Mouse (Mus musculus): Measurements from ENCODE around the gene Slc10a7. TPM values are rescaled to one million over a fixed set of nuclear protein-coding genes. Genes with fewer than 3 reads are reported as not detected.

Gene Slc10a7
- polyA plus RNA-seq, 1 experiment from 2014 or later = 19.7 TPM

DNA sequence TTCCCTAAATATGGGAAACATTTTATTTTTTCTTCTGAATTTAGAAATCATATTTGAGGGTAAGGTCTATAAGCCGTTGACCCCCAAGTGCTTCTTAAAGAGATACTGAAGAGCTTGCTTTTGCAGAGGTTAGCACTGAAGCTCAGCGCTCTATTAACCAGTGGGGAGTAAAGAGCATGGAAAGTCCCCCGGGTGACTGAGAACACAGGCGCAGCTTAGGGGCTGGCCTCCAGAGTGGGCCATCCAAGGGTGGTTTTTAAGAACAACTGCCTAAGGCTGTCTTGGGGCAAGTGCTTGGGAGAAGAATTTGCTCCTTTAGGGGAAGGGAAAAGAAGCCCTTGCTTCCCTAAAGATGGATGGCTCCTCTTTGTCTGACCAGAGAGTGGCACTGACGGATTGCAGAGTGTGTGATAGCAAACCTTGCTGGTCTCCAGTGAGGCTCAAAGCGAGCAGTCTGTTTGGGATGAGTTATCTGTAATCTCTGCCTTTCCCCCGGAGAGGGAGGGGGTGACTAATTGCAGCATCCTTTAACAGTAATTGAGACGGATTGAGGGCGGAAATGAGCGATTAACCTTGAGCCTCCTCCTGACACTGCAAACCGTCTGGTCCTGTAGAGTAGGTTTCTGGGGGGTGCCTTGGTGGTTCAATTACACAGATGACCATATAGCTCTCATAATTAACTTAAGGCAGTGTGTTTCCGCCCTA lies 115.7 kb downstream of the Slc10a7 start:
- Histone ChIP-seq H3K4me2 (replicated peaks) (no peak overlapping the region), H3K27ac (replicated peaks) (no peak overlapping the region), H3K9ac (no peak overlapping the region), H3K4me1 (peaks cover 10% of the 10 kb centered on the region; the same call in 1 of the 2 replicates), H3K4me3 (replicated peaks) (no peak overlapping the region), H3K36me3 (no peaks in the 10 kb centered on the region), H3K9me3 (replicated peaks) (no peaks in the 10 kb centered on the region), H3K27me3 (no peaks in the 10 kb centered on the region)
- no peak for ATAC-seq (ENCODE audit: insufficient number of reproducible peaks, low FRiP score, low TSS enrichment, low read depth)
- WGBS = 31% methylated on average over 12 of the region's 12 CpGs

DNA sequence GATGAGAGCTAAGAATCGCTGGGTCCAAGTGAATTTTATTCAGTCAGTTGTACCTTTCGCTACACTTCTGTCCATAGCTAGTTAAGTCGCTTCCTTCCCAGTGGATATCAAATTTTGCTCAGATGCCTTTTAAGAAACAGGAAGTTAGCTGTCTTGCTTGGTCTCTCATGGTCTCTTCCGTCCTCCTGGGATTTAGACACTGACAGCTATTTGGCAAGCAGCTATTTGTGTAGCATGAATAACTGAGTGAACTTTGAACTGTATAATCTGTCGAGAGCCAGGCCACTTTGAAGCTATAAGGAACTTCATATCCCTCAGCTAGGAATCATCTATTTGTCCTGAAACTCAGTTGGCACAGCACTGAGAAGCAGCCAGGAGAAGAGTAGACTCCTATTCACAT lies 117.5 kb downstream of the Slc10a7 start:
- 63% methylated on average over 5 of the region's 5 CpGs for WGBS
- Histone ChIP-seq H3K4me3 (replicated peaks) (no peak overlapping the region), H3K4me1 (peaks cover 19% of the 10 kb centered on the region), H3K9me3 (replicated peaks) (no peaks in the 10 kb centered on the region), H3K27ac (replicated peaks) (no peak overlapping the region), H3K4me2 (replicated peaks) (no peak overlapping the region), H3K9ac (no peak overlapping the region), H3K36me3 (no peaks in the 10 kb centered on the region), H3K27me3 (no peaks in the 10 kb centered on the region)
- ATAC-seq (ENCODE audit: insufficient number of reproducible peaks, low FRiP score, low TSS enrichment, low read depth) = no peak

DNA sequence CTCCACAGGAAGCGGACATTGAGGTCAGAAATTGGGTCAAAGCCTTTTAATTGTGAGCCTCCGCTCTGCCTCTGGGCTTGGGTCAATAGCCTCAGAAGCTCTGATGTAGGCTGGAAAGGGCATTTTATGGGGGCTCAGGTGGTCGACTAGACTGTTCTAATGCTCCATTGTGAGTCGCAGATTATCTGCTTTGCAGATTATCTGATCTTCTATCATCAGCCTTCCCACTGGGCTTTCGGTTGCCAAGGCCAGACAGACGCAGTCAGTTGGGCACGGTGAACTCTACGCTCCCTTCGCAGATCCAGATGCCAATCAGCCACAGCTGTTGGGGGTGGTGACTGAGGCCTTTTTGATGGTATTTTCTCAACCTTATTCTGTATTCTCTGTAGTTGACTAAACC lies 118.6 kb downstream of the Slc10a7 start:
- Histone ChIP-seq H3K4me1 (peaks cover 19% of the 10 kb centered on the region), H3K36me3 (no peaks in the 10 kb centered on the region), H3K9me3 (replicated peaks) (no peaks in the 10 kb centered on the region), H3K9ac (no peak overlapping the region), H3K27ac (replicated peaks) (no peak overlapping the region), H3K4me2 (replicated peaks) (no peak overlapping the region), H3K27me3 (no peaks in the 10 kb centered on the region), H3K4me3 (replicated peaks) (no peak overlapping the region)
- no peak for ATAC-seq (ENCODE audit: insufficient number of reproducible peaks, low FRiP score, low TSS enrichment, low read depth)
- WGBS = 58% methylated on average over 9 of the region's 9 CpGs

DNA sequence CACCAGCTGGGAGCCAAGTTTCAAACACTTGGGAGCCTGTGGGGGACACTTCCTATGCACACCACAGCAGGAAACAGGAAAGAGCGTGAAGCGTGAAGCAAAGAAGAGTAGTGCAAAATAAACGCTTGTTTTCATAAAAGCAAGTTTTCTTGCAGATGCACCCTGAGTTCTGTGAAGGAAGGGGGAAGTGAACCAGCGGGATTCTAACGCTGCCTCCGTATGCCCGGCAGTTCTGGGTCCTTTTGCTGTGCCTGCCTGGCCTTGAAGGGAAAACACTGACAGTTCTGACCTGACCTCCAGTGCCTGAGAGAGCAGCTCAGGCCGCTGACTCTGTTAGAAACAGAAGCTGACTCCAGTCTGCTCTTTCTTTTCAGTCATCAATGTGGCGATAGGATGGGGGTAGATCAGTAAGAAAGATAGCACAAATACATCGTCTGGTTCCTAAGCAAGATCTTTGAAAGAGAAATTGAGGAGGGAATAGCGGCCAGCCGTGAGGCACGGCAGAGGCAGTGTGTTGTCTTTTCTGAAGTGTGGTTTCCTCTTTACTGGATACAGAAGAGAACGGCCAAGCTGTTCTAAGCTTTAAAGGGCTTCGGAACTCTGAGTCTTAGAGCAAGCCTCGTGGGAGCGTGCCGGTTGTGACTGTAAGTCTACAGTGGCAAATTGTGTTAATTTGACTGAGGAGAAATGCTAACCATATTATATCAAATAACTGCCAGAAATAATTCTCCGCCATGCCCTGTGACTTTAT lies 121.4 kb downstream of the Slc10a7 start:
- H3K27me3 ChIP-seq = no peaks in the 10 kb centered on the region
- no peaks in the 10 kb centered on the region for H3K9me3 ChIP-seq (replicated peaks)
- peak overlapping the region; percentile 72 for H3K27ac ChIP-seq (replicated peaks)
- peaks cover 15% of the 10 kb centered on the region for H3K4me1 ChIP-seq
- no peak overlapping the region for H3K4me3 ChIP-seq (replicated peaks)
- no peak overlapping the region for H3K9ac ChIP-seq
- no peak for ATAC-seq (ENCODE audit: insufficient number of reproducible peaks, low FRiP score, low TSS enrichment, low read depth)
- no peaks in the 10 kb centered on the region for H3K36me3 ChIP-seq
- WGBS = 40% methylated on average over 19 of the region's 19 CpGs
- no peak overlapping the region for H3K4me2 ChIP-seq (replicated peaks)

DNA sequence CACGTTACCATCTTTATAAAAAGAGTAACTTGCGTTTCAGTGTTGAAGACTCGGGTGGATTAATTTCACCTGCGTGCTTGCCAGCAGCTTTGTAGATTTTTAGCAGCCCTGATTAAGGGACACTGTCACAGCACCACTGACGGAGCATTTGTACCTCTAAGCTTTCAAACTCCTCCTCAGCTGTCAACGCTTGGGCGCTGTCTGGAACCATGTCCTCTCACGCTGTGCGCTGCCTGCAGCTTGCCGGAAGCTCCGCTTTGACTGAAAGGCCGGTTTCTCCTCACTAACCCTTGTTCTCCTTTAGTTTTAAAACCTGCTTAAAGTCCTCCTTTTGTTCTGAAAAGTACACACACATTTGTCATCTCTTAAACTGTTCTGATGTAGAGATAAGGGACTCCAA lies 123.9 kb downstream of the Slc10a7 start:
- H3K27me3 ChIP-seq = no peaks in the 10 kb centered on the region
- H3K9me3 ChIP-seq (replicated peaks) = no peaks in the 10 kb centered on the region
- WGBS = 46% methylated on average over 12 of the region's 12 CpGs
- no peaks in the 10 kb centered on the region for H3K36me3 ChIP-seq
- no peak overlapping the region for H3K9ac ChIP-seq
- no peak overlapping the region for H3K4me2 ChIP-seq (replicated peaks)
- no peak overlapping the region for H3K27ac ChIP-seq (replicated peaks)
- peaks cover 15% of the 10 kb centered on the region for H3K4me1 ChIP-seq
- ATAC-seq (ENCODE audit: insufficient number of reproducible peaks, low FRiP score, low TSS enrichment, low read depth) = no peak
- no peak overlapping the region for H3K4me3 ChIP-seq (replicated peaks)

DNA sequence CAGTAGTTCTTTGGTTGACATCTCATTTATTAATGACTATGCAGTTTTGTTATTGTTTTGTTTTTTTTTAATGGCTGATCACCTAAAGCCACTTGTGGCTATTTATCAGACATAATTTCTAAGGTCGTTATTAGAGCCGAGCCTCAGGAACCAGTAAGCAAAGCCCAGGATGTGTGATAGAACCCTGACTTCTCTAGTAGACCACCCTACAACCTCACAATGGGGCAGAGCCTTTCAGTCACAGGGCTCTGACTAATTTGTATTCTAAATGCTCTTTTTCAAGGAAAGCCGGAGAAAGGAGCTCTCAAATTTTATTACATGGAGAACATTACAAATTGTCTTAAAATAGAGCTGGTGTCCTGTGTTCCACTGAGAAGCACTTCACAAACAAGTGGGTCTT lies 124.9 kb downstream of the Slc10a7 start:
- Histone ChIP-seq H3K27ac (replicated peaks) (no peak overlapping the region), H3K4me1 (peaks cover 15% of the 10 kb centered on the region), H3K9me3 (replicated peaks) (no peaks in the 10 kb centered on the region), H3K36me3 (no peaks in the 10 kb centered on the region), H3K4me2 (replicated peaks) (no peak overlapping the region), H3K4me3 (replicated peaks) (no peak overlapping the region), H3K9ac (no peak overlapping the region), H3K27me3 (no peaks in the 10 kb centered on the region)
- no peak for ATAC-seq (ENCODE audit: insufficient number of reproducible peaks, low FRiP score, low TSS enrichment, low read depth)
- 78% methylated on average over 3 of the region's 3 CpGs for WGBS

DNA sequence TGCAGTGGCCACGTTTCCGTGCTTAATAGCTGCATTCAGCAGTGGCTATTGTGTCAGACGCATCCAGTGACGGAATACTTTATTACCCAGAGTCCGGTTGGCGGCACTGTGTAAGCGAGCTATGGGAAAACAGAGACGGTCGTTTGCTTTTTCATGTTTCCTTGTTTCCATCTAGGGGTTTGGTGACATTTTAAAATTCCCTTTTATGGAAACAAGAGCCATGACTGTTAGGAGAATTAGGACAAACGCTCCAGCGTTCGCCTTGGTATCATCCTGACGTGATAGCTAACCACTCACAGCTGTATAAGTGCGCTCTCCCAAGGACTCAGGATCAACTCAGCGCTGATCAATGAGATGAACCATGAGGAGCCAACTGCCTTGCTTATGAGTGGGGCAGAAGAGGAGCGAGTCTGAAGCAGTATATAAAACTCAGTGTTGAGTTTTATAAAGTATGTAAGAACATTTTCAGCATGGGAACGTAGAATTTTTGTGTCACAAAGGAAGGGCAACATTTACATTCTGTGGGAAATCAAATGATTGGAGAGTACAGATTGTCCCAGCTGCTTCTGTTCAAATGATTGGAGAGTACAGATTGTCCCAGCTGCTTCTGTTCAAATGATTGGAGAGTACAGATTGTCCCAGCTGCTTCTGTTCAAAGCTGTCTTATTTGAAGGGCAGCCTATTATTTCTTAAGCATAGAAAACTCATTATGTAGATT lies 125.5 kb downstream of the Slc10a7 start:
- no peak for ATAC-seq (ENCODE audit: insufficient number of reproducible peaks, low FRiP score, low TSS enrichment, low read depth)
- 49% methylated on average over 17 of the region's 17 CpGs for whole genome bisulfite sequencing
- H3K27ac ChIP-seq (replicated peaks) = no peak overlapping the region

DNA sequence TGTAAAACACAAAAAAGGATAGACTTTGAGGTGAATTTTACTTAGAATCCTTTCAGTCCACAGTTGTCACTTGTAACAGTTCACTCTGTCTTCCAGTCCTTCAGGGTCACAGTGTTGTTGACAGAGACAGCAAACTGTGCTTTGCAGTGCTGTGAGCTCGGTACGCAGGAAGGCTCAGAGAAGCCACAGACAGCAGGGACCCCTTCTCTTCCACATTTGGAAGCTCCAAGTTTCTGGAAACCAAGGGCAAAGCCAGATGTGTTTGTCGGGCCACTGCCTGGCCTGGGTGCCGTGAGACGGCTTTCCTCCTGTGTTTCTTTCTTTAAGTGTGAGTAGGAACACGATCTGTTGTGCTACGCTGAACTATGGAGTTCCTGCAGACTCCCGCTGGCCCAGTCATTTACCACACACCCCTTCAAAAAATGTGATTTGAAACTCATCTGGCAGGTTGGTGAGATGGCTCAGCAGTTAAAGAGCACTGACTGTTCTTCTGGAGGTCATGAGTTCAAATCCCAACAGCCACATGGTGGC lies 126.2 kb downstream of the Slc10a7 start:
- WGBS = 62% methylated on average over 8 of the region's 8 CpGs
- no peaks in the 10 kb centered on the region for H3K27me3 ChIP-seq
- no peak overlapping the region; the same call in 1 of the 2 replicates for H3K27ac ChIP-seq (replicated peaks)
- H3K4me2 ChIP-seq (replicated peaks) = no peak overlapping the region
- H3K4me1 ChIP-seq = peaks cover 5% of the 10 kb centered on the region
- H3K36me3 ChIP-seq = no peaks in the 10 kb centered on the region
- no peak overlapping the region for H3K4me3 ChIP-seq (replicated peaks)
- no peak overlapping the region for H3K9ac ChIP-seq
- no peaks in the 10 kb centered on the region for H3K9me3 ChIP-seq (replicated peaks)
- no peak for ATAC-seq (ENCODE audit: insufficient number of reproducible peaks, low FRiP score, low TSS enrichment, low read depth)

More for the DNA sequence above, 125.5 kb downstream of the Slc10a7 start:
- no peak overlapping the region for H3K9ac ChIP-seq
- no peaks in the 10 kb centered on the region for H3K27me3 ChIP-seq
- H3K36me3 ChIP-seq = no peaks in the 10 kb centered on the region
- no peak overlapping the region for H3K4me3 ChIP-seq (replicated peaks)
- H3K4me2 ChIP-seq (replicated peaks) = no peak overlapping the region
- H3K9me3 ChIP-seq (replicated peaks) = no peaks in the 10 kb centered on the region
- peaks cover 11% of the 10 kb centered on the region for H3K4me1 ChIP-seq

DNA sequence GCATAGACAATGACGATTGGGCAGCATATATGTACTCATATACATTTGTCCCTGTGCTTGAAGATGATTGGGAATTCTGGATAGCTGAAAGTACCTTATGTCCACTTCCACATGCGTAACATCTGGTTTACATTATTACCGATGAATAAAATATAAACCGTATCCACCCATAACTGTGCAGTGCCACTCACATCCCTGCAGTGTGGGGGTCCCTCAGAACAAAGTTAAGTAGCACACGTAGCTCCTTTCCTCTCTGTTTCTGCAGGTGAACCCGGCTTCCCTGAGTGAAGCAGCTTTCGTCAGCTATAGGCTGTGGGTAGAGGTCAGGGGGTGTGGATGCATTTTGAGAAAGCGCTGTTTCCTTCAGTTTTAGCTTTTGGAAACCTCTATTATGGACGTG lies 132.8 kb downstream of the Slc10a7 start:
- 56% methylated on average over 9 of the region's 9 CpGs for WGBS
- H3K4me1 ChIP-seq = peaks cover 3% of the 10 kb centered on the region
- H3K9ac ChIP-seq = no peak overlapping the region
- H3K4me2 ChIP-seq (replicated peaks) = no peak overlapping the region
- no peak for ATAC-seq (ENCODE audit: insufficient number of reproducible peaks, low FRiP score, low TSS enrichment, low read depth)
- no peaks in the 10 kb centered on the region for H3K9me3 ChIP-seq (replicated peaks)
- H3K27me3 ChIP-seq = no peaks in the 10 kb centered on the region
- no peak overlapping the region for H3K4me3 ChIP-seq (replicated peaks)
- no peaks in the 10 kb centered on the region for H3K36me3 ChIP-seq
- no peak overlapping the region for H3K27ac ChIP-seq (replicated peaks)

DNA sequence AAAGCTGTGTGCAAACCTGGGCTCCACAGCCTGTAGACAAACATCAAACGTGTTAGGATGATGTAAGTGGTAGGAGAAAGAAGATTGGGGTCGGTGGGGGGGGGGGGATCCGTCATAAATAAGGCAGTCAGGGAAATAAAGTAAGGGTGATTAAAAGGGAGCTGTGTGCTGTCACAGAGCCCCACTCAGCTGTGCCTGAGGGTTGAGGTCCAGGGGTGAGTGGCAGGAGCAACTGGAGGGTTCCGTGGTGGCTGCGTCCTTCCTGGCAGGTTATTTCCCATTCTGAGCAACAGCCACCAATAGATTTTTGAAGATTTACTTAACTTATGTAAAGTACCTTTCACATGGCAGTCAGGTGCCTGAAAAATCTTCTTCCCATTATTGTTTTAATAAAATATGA lies 133.2 kb downstream of the Slc10a7 start:
- H3K27me3 ChIP-seq = no peaks in the 10 kb centered on the region
- H3K4me2 ChIP-seq (replicated peaks) = no peak overlapping the region
- H3K36me3 ChIP-seq = no peaks in the 10 kb centered on the region
- ATAC-seq (ENCODE audit: insufficient number of reproducible peaks, low FRiP score, low TSS enrichment, low read depth) = no peak
- H3K4me3 ChIP-seq (replicated peaks) = no peak overlapping the region
- peaks cover 8% of the 10 kb centered on the region for H3K4me1 ChIP-seq
- H3K9ac ChIP-seq = no peak overlapping the region
- no peak overlapping the region for H3K27ac ChIP-seq (replicated peaks)
- WGBS = 57% methylated on average over 5 of the region's 5 CpGs
- H3K9me3 ChIP-seq (replicated peaks) = no peaks in the 10 kb centered on the region

DNA sequence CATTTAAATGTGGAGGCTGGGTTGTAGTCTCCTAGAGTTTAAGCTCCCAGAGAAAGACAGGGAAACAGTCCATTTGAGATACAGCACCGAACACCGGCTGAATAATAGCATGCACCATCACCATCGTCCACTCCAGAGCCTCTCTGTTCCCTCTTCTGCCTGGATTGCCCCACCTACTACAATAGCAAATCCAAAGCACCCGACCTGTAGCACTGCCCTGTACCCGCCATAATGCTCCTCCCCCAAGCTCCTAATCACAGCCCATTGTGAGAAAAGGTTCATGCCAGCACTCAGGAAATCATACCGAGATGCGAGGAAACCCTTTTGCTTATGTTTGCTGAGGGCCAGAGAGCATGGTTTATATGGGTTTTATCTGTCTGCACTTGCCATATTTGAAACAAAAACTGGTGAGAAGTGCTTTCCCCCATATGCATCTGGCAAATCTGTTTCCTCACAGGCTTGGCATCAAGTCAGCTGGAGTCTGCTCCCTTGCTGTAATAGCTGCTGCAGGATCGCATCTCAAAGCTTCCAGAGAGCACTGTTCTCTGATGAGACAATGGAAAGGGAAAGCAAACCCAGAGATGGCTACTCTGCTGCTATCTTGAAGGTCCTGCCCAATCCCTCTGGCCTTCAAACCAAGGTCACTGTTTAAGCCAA lies 138.0 kb downstream of the Slc10a7 start:
- Histone ChIP-seq H3K27ac (replicated peaks) (peak overlapping the region; percentile 65; the same call in 1 of the 2 replicates), H3K36me3 (no peaks in the 10 kb centered on the region), H3K9ac (no peak overlapping the region), H3K4me3 (replicated peaks) (no peak overlapping the region), H3K9me3 (replicated peaks) (no peaks in the 10 kb centered on the region), H3K4me2 (replicated peaks) (no peak overlapping the region), H3K4me1 (peaks cover 18% of the 10 kb centered on the region), H3K27me3 (no peaks in the 10 kb centered on the region)
- 51% methylated on average over 8 of the region's 8 CpGs for WGBS
- no peak for ATAC-seq (ENCODE audit: insufficient number of reproducible peaks, low FRiP score, low TSS enrichment, low read depth)
